Mouse (Mus musculus) liver, embryonic 14.5 days (tissue): ENCODE data around the gene Cers3. TPM values are rescaled to one million over a fixed set of nuclear protein-coding genes. Genes with fewer than 3 reads are reported as not detected.

Experiments used
- ATAC-seq: fragments of 200-750 bp; cut with Nextera tagmentation; 2 replicates; pipeline ENCODE4 v1.8.0; 2017; ENCODE audit warnings: moderate number of reproducible peaks, mild to moderate bottlenecking, moderate library complexity; ENCODE audit not compliant: insufficient read depth
- DNase-seq, 3 experiments: peaks; one replicate each; pipeline ENCODE4 v3.0.0-alpha.2; 2012 to 2013; ENCODE audit warnings: low read depth in 3 of 3, low spot score in 3 of 3
- H3K27ac ChIP-seq: fragments of 300-500 bp; sonication (generic); 2 replicates; pipeline ENCODE4 v1.5.1; 2014; ENCODE audit warnings: moderate library complexity, mild to moderate bottlenecking, control low read depth, inconsistent platforms
- H3K27me3 ChIP-seq: fragments of 300-500 bp; sonication (generic); 2 replicates; pipeline ENCODE4 v1.6.1; 2014; ENCODE audit warnings: mild to moderate bottlenecking, low read length, moderate library complexity; ENCODE audit not compliant: control insufficient read depth, insufficient read depth
- H3K36me3 ChIP-seq: fragments of 300-500 bp; sonication (generic); replicated peaks from 2 replicates; pipeline ENCODE4 v1.6.1; 2014; ENCODE audit warnings: low read depth; ENCODE audit not compliant: control insufficient read depth, insufficient read depth
- H3K4me1 ChIP-seq, 2 experiments: fragments of 200-500 bp in 1 of 2; fragments of 300-500 bp in 1 of 2; sonication (generic) in 1 of 2; replicated peaks; 2 replicates each; pipeline ENCODE4 v1.6.1; 2012 to 2014; ENCODE audit warnings: antibody characterized with exemption in 1 of 2, inconsistent platforms in 1 of 2, low read length in 1 of 2; ENCODE audit not compliant: control insufficient read depth in 2 of 2, insufficient read depth in 2 of 2
- H3K4me2 ChIP-seq: fragments of 300-500 bp; sonication (generic); 2 replicates; pipeline ENCODE4 v1.6.1; 2014; ENCODE audit warnings: low read depth, mild to moderate bottlenecking, control low read depth, moderate library complexity
- H3K4me3 ChIP-seq, 2 experiments: fragments of 200-500 bp in 1 of 2; fragments of 300-500 bp in 1 of 2; sonication (generic) in 1 of 2; 2 replicates each; pipeline ENCODE4 v1.5.1; 2012 to 2014; ENCODE audit warnings: low read depth in 2 of 2, low read length in 2 of 2, mild to moderate bottlenecking in 2 of 2, control low read depth in 1 of 2, inconsistent platforms in 1 of 2, moderate library complexity in 1 of 2; ENCODE audit not compliant: insufficient read depth in 1 of 2
- H3K9ac ChIP-seq: fragments of 300-500 bp; sonication (generic); replicated peaks from 2 replicates; pipeline ENCODE4 v1.6.1; 2014; ENCODE audit warnings: mild to moderate bottlenecking, control low read depth, moderate library complexity
- H3K9me3 ChIP-seq: fragments of 300-500 bp; sonication (generic); 2 replicates; pipeline ENCODE4 v1.6.1; 2016; ENCODE audit warnings: low read length, mixed read lengths; ENCODE audit not compliant: control insufficient read depth
- CTCF ChIP-seq: IDR thresholded peaks from 2 replicates; pipeline ENCODE4 v1.5.1; 2016; ENCODE audit warnings: antibody characterized with exemption, low read depth, control low read depth
- EP300 ChIP-seq: IDR thresholded peaks from 2 replicates; pipeline ENCODE4 v1.6.1; 2016; ENCODE audit warnings: antibody characterized with exemption, low read depth
- WGBS: fragments of 180-500 bp; shearing (Covaris S2); extraction: QIAGEN DNeasy Blood & Tissue Kit; methylation state at CpG from one replicate; pipeline ENCODE4 v1.1.7; 2014; ENCODE audit not compliant: insufficient replicate concordance; 5-methylcytosine and 5-hydroxymethylcytosine counted together
- polyA plus RNA-seq, 2 experiments: library from polyadenylated mRNA; depleted of rRNA in 1 of 2; stranded (reverse) in 1 of 2; unstranded in 1 of 2; fragments of >200 nt; fragmentation: Nextera tagmentation in 1 of 2; extraction: Ambion mirVana in 1 of 2; gene quantifications; 2 replicates each; pipeline versions ENCODE4 v1.2.1 to v1.2.3; 2012 to 2014

The Cers3 gene
- polyA plus RNA-seq, 2 experiments: 0.02 TPM; not detected in 1

DNA sequence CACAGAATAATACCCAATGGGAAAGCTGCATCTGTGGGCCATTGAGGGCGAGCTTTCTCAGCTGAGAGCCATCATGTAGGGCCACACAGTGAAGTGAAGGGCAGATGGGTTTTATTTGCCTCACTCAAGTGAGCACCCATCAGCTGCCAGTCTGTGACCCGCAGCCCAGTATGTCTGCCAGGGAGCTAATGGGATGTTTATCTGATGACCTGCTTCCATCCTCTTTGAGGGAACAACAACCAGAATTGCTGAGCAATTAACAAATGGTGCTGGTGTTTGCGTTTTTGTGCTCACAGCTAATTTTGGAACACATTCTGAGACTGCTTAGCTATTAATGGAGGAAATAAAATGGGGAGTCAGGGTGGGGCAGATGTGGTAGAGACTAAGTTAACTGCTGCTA is 108.9 kb downstream of the Cers3 start:
- no peak overlapping the region for H3K27ac ChIP-seq
- WGBS: 32% methylated on average over 3 of the region's 3 CpGs
- TF ChIP-seq EP300 (no peak), CTCF (no peak)
- H3K4me2 ChIP-seq: no peak overlapping the region
- H3K36me3 ChIP-seq: no peaks in the 10 kb centered on the region
- no peak overlapping the region for H3K4me3 ChIP-seq
- H3K9me3 ChIP-seq: no peaks in the 10 kb centered on the region
- H3K4me1 ChIP-seq: no peaks in the 10 kb centered on the region
- no peaks in the 10 kb centered on the region for H3K27me3 ChIP-seq
- H3K9ac ChIP-seq: no peak overlapping the region
- DNase-seq: no peak
- ATAC-seq: no peak

DNA sequence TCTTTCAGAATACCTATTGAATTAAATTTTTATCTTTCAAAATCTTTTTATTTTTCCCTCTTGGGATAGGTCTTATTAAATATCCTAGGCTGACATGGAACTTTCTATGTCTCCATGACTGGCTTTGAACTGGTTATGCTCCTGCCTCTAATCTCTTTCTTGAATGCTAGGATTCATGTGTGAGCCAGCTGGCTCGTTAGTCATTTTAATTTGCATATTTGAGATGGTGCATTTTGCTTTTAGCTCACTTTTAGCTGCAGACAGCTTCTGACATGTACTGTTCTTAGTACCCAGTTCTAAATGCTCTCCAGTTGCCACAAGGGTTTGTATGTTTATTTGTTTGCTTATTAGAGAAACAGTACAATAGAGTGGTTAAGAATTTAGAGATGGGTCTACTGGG is 114.3 kb downstream of the Cers3 start:
- Histone ChIP-seq H3K9ac (no peak overlapping the region), H3K4me1 (no peaks in the 10 kb centered on the region), H3K27ac (no peak overlapping the region), H3K27me3 (no peaks in the 10 kb centered on the region), H3K9me3 (no peaks in the 10 kb centered on the region), H3K4me2 (no peak overlapping the region), H3K4me3 (no peak overlapping the region), H3K36me3 (no peaks in the 10 kb centered on the region)
- TF ChIP-seq EP300 (no peak), CTCF (no peak)
- ATAC-seq (no peak), DNase-seq (no peak)
- 44% methylated on average over 1 of the region's 1 CpGs for WGBS

DNA sequence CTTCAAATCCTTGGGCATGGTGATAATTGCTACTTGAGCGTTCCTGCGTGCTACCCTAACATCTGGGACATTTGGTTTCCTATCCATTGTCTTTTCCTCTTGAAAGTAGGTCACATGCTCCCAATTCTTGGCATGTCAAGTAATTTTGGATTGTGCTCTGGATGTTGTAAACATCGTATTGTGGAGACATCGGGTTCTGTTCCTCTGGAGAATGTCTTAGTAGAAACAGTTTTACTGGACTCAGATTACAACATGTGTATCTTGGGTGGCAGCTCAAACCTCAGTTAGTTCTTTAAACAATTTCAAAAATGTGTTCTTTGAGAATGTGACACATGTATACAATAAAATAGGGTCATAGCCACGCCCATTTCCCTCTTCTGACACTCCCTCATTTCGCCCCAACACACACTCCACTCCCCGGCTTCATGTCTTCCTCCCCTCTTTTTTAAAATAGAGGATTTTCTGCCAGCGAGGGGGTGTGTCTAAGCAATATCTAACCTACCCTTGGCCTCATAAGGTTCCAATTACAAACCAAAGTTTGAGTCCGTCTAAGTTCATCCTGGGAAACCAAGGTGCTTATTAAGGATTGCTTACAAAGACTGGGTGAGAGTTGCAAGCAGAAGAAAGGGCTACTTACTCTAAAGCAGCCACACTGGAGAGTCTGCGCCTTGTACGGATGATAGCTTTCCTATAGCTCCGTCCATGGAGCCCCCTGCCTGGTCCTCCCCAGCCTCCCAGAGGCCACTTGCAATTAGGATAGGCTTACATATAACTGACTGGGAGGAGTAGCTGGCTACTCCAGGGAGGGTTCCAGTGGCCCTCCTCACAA is 115.2 kb downstream of the Cers3 start:
- Histone ChIP-seq H3K36me3 (no peaks in the 10 kb centered on the region), H3K27ac (no peak overlapping the region), H3K4me3 (no peak overlapping the region), H3K4me2 (no peak overlapping the region), H3K4me1 (no peaks in the 10 kb centered on the region), H3K9me3 (no peaks in the 10 kb centered on the region), H3K9ac (no peak overlapping the region), H3K27me3 (no peaks in the 10 kb centered on the region)
- TF ChIP-seq CTCF (no peak), EP300 (no peak)
- DNase-seq (no peak), ATAC-seq (no peak)
- WGBS: 55% methylated on average over 12 of the region's 12 CpGs

GRCm38 (mm10) chr7:66859220-66859619 is 115.9 kb downstream of the Cers3 start:
- no peak for ATAC-seq
- no peaks in the 10 kb centered on the region for H3K4me1 ChIP-seq
- H3K9me3 ChIP-seq: no peaks in the 10 kb centered on the region
- 76% methylated on average over 5 of the region's 5 CpGs for WGBS
- H3K4me2 ChIP-seq: no peak overlapping the region
- H3K9ac ChIP-seq: no peak overlapping the region
- H3K36me3 ChIP-seq: no peaks in the 10 kb centered on the region
- no peak overlapping the region for H3K4me3 ChIP-seq
- H3K27ac ChIP-seq: no peak overlapping the region
- DNase-seq: no peak
- H3K27me3 ChIP-seq: no peaks in the 10 kb centered on the region
- TF ChIP-seq EP300 (no peak), CTCF (no peak)

GRCm38 (mm10) chr7:66866944-66867718 is 123.8 kb downstream of the Cers3 start:
- Histone ChIP-seq H3K4me1 (no peaks in the 10 kb centered on the region), H3K4me2 (no peak overlapping the region), H3K9ac (no peak overlapping the region), H3K27ac (no peak overlapping the region), H3K9me3 (no peaks in the 10 kb centered on the region), H3K36me3 (no peaks in the 10 kb centered on the region), H3K4me3 (no peak overlapping the region), H3K27me3 (no peaks in the 10 kb centered on the region)
- WGBS: 50% methylated on average over 19 of the region's 19 CpGs
- no peak for DNase-seq
- TF ChIP-seq EP300 (no peak), CTCF (no peak)
- no peak for ATAC-seq
